Mouse (Mus musculus) gonadal fat pad, adult 2 months (tissue): ENCODE data around the gene Gpm6b. TPM values are rescaled to one million over a fixed set of nuclear protein-coding genes. Genes with fewer than 3 reads are reported as not detected.

ENCODE experiments used
- DNase-seq: peaks from one replicate; pipeline ENCODE4 v3.0.0-alpha.2; 2012; ENCODE audit warnings: low read depth
- polyA plus RNA-seq: library from polyadenylated mRNA; depleted of rRNA; stranded (reverse); fragments of >200 nt; gene quantifications from 2 replicates; pipeline ENCODE4 v1.2.3, GENCODE M21; 2012

Gene Gpm6b
- polyA plus RNA-seq, 1 experiment: 8.9 TPM

GRCm38 (mm10) chrX:166307437-166308222 is 68.9 kb downstream of the Gpm6b start:
- DNase-seq: no peak

DNA sequence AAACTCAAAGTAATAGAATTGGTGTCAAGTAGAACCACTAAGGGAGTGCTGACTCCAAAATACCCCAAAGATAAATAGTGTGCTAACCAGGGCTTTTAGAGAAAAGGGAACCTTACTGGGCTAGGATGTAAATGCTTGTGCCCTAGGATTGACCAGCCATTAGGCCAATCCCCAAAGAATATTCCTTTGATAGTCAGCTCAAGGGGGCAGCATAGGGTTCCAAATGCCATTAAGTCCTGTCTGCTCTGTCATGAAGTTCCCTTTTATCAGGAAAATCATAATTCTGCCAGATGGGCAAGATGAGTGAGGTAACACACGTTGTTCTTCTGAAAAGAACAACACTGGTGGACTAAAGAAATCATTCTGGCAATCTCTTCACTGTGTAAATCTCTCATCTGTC is 70.1 kb downstream of the Gpm6b start:
- DNase-seq: no peak

DNA sequence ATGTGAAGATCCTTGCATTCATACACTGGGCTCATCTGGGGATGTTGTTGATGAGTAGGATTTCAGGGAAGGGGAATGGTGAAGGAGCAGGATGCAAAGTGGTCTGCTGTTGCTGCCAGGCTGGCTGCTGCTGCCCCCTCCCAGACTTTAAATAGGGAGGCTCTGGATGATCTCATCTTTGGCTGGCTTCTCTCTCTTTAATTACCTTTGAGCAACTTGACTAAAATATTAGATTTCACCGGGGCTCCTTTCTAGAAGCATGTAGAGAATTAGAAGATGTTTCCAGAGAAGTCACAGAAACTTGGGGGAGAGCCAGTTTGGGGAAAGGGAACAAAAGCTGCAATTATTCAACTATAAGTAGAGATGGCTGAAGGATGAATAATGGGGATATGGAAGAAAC is 76.5 kb downstream of the Gpm6b start:
- no peak for DNase-seq

DNA sequence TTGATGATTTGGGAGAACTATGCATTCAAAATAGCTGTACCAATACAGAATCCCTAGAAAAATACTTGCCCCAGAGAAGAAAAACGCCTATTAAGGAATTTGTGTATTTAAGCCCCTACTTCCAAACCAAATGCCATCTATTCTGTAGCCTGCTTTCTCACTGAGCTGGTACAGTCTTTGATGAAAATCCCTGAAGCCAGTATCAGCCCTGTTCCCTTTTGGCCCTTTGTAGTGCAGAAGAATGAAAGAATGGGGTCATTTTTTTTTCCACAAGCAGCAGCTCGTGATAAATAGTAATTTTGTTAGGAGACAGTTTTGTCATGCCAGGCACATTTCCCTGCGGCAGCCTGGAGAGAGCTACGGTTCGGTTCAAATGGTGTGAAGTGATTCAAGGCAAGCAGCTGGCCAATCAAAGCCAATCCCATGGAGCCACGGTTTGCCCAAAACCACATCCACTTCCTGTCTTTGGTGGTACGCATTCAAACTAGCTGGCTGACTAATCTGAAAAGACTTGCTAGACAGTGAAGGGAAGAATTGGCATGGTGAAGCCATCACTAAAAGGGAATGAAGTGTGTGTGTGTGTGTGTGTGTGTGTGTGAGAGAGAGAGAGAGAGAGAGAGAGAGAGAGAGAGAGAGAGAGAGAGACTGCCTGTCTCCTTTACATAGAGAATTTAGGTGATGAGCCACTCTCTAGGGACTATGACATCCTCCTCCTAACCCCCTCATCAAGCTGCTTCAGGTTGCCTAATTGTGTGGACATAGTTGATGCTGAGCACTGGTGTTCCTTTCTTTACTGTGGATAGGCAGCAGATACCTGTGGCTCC is 78.1 kb downstream of the Gpm6b start:
- no peak for DNase-seq

DNA sequence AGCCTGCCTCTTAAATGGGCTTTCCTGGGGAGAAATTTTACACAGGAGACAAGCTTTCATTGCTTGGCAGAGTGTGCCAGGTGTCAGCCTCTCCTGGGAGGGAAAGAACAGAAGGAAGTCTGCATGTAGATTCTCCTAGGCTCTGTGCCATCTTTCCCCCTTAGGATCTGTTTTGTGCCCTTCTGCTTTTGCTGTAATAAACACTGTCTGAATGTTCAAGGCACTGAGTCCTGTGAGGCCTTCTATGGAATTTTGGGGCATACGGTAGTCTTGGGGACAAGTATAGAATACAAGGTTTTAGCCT is 78.6 kb downstream of the Gpm6b start:
- DNase-seq: no peak

DNA sequence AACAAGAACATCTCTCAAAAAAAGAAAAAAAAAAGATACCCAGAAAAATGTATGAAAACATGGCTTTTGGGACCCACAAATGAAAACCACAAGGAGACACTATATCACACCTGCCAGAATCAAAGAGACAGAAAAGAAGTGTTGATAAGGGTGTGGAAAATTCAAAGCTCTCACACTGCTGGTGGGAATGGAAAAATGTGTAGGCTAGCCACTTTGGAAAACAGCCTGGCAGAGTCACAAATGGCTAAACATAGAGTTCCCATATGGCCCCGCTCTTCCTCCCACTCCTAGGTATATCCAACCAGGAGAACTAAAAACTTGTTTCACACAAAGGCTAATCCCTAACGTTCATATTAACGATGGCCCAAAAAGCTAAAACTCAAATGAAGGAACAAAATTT is 84.5 kb downstream of the Gpm6b start:
- DNase-seq: no peak

- no peak for DNase-seq
Measured at GRCm38 (mm10) chrX:166327621-166328020, 88.9 kb downstream of the Gpm6b start.

DNA sequence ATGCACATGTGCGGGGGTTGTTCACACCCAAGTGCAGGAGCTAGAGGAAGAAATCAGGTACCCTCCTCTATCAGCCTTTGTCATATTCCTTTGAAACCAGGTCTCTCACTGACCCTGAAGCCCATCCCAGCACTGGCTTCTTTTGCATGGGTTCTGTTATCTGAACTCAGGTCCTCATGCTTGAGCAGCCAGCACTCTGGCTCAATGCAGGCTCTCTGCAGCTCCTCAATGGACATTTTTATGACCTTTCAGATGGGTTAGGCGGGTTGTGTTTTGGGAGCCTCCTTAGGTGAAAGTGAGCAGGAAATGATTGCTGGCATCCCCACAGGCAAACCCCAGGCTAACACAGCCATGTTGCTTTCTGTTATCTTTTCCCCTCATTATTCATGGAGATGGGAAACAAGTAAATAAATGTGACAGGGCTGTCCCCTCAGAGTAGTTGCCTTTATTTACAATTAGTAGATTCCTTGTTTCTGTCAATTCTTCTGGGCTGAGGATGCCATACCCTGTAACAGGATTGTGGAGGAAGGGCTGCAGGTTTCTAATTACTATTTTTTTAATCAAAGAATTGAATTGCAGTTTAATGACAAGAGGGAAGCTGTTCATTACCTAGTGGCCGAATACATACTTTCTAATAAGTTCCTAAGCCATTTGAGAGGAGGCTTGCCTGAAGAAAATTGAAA is 89.6 kb downstream of the Gpm6b start:
- DNase-seq: no peak

- DNase-seq: no peak
Measured at GRCm38 (mm10) chrX:166328904-166329451, 90.3 kb downstream of the Gpm6b start.

DNA sequence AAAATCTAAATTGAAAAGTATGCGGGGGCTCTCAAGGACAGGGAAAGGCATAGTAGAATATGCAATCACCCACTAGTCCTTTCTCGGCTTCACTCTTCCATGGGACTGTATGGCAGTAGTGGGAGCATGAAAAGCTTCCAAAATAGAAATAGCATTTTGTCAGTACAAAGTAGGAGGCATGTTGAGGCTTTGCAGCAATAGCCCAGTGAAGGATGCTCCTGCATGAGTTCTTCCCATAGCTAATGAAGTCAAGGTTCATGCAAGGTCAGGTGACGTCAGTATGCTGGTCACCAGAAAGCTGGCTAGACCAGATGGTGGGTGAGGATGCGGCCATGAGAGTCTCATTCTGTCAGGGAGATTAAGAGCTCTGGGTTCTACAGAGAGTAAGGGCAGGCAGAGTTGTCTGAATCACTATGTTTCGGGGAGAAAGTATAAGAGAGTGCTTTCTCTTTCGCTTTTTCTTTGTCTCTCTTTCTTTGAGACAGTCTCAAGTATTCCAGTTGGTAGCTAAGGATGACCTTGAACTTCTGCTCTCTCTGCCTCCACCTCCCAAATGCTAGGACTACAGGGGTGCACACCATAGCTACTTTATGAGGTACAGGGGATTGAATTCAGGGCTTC is 95.9 kb downstream of the Gpm6b start:
- no peak for DNase-seq

- DNase-seq: no peak
Measured at GRCm38 (mm10) chrX:166338353-166338752, 99.6 kb downstream of the Gpm6b start.

GRCm38 (mm10) chrX:166338784-166339520 is 100.2 kb downstream of the Gpm6b start:
- DNase-seq: no peak

- no peak for DNase-seq
Measured at GRCm38 (mm10) chrX:166339911-166340310, 101.2 kb downstream of the Gpm6b start.

DNA sequence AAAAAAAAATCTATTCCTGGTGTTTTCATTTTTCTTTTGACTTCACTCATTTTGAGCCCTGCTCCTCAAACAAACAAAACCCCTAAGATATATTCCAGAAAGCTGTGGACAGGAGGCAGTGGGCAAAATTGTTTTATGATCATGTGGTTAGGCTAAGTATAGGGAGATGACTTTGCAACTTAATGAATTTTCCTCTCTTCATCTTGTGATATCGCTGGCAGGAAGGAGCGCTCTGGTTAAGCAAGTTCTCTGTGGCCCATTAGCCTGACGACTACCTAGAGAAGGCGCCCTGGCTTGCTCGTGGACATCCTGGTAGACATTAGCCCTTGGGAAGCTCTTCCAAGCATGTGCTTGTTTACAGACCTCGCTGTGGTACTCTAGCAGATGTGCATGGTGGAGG is 103.1 kb downstream of the Gpm6b start:
- no peak for DNase-seq

GRCm38 (mm10) chrX:166344228-166345015 is 105.7 kb downstream of the Gpm6b start:
- DNase-seq: no peak

GRCm38 (mm10) chrX:166348086-166348485 is 109.4 kb downstream of the Gpm6b start:
- no peak for DNase-seq

DNA sequence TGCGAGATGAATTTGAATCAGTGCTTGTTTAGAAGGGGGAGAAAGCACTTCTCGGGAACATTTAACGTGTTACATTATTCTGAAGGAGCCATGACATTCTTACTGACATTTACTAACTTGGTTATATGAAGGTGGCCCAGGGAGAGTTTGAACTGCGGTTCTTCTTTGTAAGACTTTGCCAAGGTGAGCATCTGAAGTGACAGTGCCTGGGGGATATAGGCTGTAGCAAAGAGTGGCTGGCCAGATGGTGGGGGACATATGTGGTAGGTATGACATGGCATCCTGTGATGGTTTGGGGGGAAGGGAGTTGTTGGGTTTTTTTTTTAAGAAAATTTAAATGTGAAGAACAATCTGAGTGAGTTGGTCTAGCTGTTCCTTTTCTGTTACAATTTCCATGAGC is 109.9 kb downstream of the Gpm6b start:
- DNase-seq: no peak

GRCm38 (mm10) chrX:166351790-166352189 is 113.1 kb downstream of the Gpm6b start:
- DNase-seq: no peak

DNA sequence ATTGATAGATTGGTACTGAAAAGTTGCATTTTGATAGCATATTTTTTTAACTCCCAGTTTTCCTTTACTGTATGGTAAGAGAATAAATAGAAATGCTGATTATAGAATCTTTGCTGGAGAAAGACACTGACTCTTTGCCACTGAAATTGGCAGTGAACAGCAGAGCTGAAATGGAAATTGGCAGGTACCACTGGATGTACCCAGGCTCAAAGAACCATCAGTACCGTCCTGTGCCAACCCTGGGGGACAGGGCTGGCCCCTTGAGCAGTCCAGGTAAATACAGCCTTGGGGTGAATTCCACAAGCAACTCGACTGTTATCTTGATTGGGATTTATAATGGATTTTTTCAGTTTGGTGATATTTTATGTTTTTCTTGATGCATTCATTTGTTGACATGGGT is 114.7 kb downstream of the Gpm6b start:
- DNase-seq: no peak

DNA sequence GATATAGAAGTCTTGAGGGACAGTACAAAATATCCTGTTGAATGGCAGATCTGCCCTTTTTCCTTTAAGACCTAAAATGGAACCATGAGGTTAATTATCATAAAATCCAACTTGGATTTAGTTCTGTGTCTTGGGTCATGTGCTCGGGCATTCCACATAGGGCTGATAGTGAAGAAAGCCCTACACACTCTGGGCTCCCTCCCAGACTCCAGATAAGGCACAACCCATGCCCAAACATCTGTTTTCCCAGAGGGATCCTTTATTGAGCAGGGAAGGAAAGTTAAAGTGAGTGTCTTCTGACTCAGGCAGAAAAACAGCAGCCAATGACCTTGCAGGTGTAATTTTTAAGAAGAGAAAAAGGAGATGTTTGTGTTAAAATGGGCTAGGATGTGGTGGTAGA is 116.2 kb downstream of the Gpm6b start:
- DNase-seq: no peak
